Mouse (Mus musculus): ENCODE results near the gene B4galnt2. TPM values are rescaled to one million over a fixed set of nuclear protein-coding genes. Genes with fewer than 3 reads are reported as not detected.

Gene B4galnt2
- under 1 TPM; 0.02 to 0.06 TPM for polyA plus RNA-seq (2012; fragmentation: generic; extraction: Trizol)

GRCm38 (mm10) chr11:95914571-95914991 lies at the start of gene B4galnt2:
B4galnt2 (minus strand) TSS chr11:95914891.

GRCm38 (mm10) chr11:95842074-95842681 lies 72.5 kb downstream of the B4galnt2 start, which contains the start of gene Abi3:
Abi3 (minus strand) TSS chr11:95842476.

GRCm38 (mm10) chr11:95837059-95837458 lies 77.6 kb downstream of the B4galnt2 start, which contains the start of gene Gngt2:
Gngt2 (plus strand) TSS chr11:95837216.

GRCm38 (mm10) chr11:95824071-95824876 lies 90.4 kb downstream of the B4galnt2 start, which contains the start of gene Phospho1:
Phospho1 (plus strand) TSS chr11:95824499.

Other genes starting within 250 kb of the B4galnt2 start
- gene Phb, start 247.9 kb downstream of the B4galnt2 start, polyA plus RNA-seq (2012; fragmentation: generic; extraction: Trizol): 100 to 1,000 TPM; 232 to 455 TPM
- gene Zfp652, start 202.2 kb downstream of the B4galnt2 start, polyA plus RNA-seq (2012; fragmentation: generic; extraction: Trizol): 10 to 100 TPM in 1 of 2 experiments, 1 to 10 TPM in 1; 1.1 to 14.3 TPM
- under 1 TPM in 1 of 2 experiments, not detected in 1; 0.15 TPM for gene B130006D01Rik, start 191.3 kb downstream of the B4galnt2 start, polyA plus RNA-seq (2012; fragmentation: generic; extraction: Trizol)
- 10 to 100 TPM; 10.7 to 18.4 TPM for gene Phospho1, start 90.4 kb downstream of the B4galnt2 start, polyA plus RNA-seq (2012; fragmentation: generic; extraction: Trizol)
- gene Gngt2, start 77.7 kb downstream of the B4galnt2 start, polyA plus RNA-seq (2012; fragmentation: generic; extraction: Trizol): 1 to 10 TPM in 1 of 2 experiments, under 1 TPM in 1; 0.84 to 1.2 TPM
- gene Abi3, start 72.4 kb downstream of the B4galnt2 start, polyA plus RNA-seq (2012; fragmentation: generic; extraction: Trizol): under 1 TPM; 0.04 to 0.12 TPM
- gene Igf2bp1, start 91.0 kb upstream of the B4galnt2 start, polyA plus RNA-seq (2012; fragmentation: generic; extraction: Trizol): 10 to 100 TPM in 1 of 2 experiments, 1 to 10 TPM in 1; 7.3 to 12.6 TPM
- under 1 TPM in 1 of 2 experiments, not detected in 1; 0.44 TPM for gene Gip, start 109.7 kb upstream of the B4galnt2 start, polyA plus RNA-seq (2012; fragmentation: generic; extraction: Trizol)
- gene Snf8, start 120.0 kb upstream of the B4galnt2 start, polyA plus RNA-seq (2012; fragmentation: generic; extraction: Trizol): 100 to 1,000 TPM; 167 to 278 TPM
- gene Ube2z, start 150.5 kb upstream of the B4galnt2 start, polyA plus RNA-seq (2012; fragmentation: generic; extraction: Trizol): 10 to 100 TPM; 50.3 to 83.2 TPM
- gene Atp5g1, start 160.8 kb upstream of the B4galnt2 start, polyA plus RNA-seq (2012; fragmentation: generic; extraction: Trizol): 1,000 to 10,000 TPM in 1 of 2 experiments, 100 to 1,000 TPM in 1; 623 to 1,824 TPM
- gene Calcoco2, start 197.1 kb upstream of the B4galnt2 start, polyA plus RNA-seq (2012; fragmentation: generic; extraction: Trizol): under 1 TPM in 1 of 2 experiments, not detected in 1; 0.07 TPM
- gene Ttll6, start 218.9 kb upstream of the B4galnt2 start, polyA plus RNA-seq (2012; fragmentation: generic; extraction: Trizol): under 1 TPM in 1 of 2 experiments, not detected in 1; 0.17 TPM